Mouse (Mus musculus): ENCODE measurements around the gene Arpc1b. TPM values are rescaled to one million over a fixed set of nuclear protein-coding genes. Genes with fewer than 3 reads are reported as not detected.
A peak's percentile ranks its signal among the peaks of the same experiment; 100 is the strongest.
"Not testable (repeated sequence)": the region's sequence is repeated elsewhere in the genome, so short reads cannot be mapped to it uniquely, and the experiment has no call there.

The Arpc1b gene
- polyA plus RNA-seq, 1 experiment from 2014 or later: 313 TPM

DNA sequence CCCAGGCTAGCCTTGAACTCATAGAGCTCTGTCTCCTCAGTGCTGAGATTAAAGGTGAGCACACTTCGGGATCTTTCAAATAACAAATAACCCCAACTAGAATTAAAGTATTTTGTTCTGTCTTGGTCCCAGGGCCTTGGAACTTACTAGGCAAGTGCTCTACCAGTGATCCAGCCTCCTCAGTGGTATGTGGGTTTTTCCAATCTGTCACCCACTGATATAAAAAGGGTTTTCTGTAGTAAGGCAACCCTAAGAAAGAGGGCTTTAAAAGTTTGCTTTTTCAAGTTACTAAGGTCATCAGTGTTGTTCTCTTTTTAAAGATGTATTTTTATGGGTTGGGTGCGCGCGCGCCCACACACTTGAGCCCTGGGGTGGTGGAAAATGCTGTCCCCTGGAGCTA, 1.7 kb downstream of the Arpc1b start:
- 89% methylated on average over 5 of the region's 5 CpGs for WGBS
- Histone ChIP-seq H3K4me1 (peaks cover 51% of the 10 kb centered on the region), H3K27me3 (no peaks in the 10 kb centered on the region), H3K4me2 (peak overlapping the region; percentile 87), H3K4me3 (replicated peaks) (peak overlapping the region; percentile 16; the same call in 1 of the 2 replicates), H3K9ac (no peak overlapping the region), H3K27ac (peak overlapping the region; percentile 86), H3K9me3 (replicated peaks) (no peaks in the 10 kb centered on the region), H3K36me3 (peaks cover 9% of the 10 kb centered on the region; the same call in 1 of the 2 replicates)
- no peak for ATAC-seq (replicated peaks; ENCODE audit: low FRiP score)

- Histone ChIP-seq H3K27ac (peak overlapping the region; percentile 86), H3K4me3 (replicated peaks) (peak overlapping the region; percentile 16; the same call in 1 of the 2 replicates), H3K27me3 (no peaks in the 10 kb centered on the region), H3K4me2 (peak overlapping the region; percentile 87), H3K36me3 (0 out of 2 replicates have a peak, but pooled peaks cover 3% of the 10 kb centered on the region), H3K9ac (no peak overlapping the region), H3K9me3 (replicated peaks) (no peaks in the 10 kb centered on the region), H3K4me1 (peaks cover 57% of the 10 kb centered on the region)
- WGBS: 26% methylated on average over 4 of the region's 4 CpGs
- ATAC-seq (replicated peaks; ENCODE audit: low FRiP score): peak; percentile 38; the same call in 1 of the 2 replicates
Observed at GRCm38 (mm10) chr5:145116316-145116715, 2.3 kb downstream of the Arpc1b start.

GRCm38 (mm10) chr5:145116916-145117315, 2.9 kb downstream of the Arpc1b start:
- Histone ChIP-seq H3K9ac (no peak overlapping the region), H3K4me2 (peak overlapping the region; percentile 87), H3K9me3 (replicated peaks) (no peaks in the 10 kb centered on the region), H3K36me3 (peaks cover 5% of the 10 kb centered on the region), H3K27ac (peak overlapping the region; percentile 86), H3K27me3 (no peaks in the 10 kb centered on the region), H3K4me3 (replicated peaks) (peak overlapping the region; percentile 16; the same call in 1 of the 2 replicates), H3K4me1 (peaks cover 58% of the 10 kb centered on the region)
- 42% methylated on average over 10 of the region's 10 CpGs for WGBS
- no peak for ATAC-seq (replicated peaks; ENCODE audit: low FRiP score)

DNA sequence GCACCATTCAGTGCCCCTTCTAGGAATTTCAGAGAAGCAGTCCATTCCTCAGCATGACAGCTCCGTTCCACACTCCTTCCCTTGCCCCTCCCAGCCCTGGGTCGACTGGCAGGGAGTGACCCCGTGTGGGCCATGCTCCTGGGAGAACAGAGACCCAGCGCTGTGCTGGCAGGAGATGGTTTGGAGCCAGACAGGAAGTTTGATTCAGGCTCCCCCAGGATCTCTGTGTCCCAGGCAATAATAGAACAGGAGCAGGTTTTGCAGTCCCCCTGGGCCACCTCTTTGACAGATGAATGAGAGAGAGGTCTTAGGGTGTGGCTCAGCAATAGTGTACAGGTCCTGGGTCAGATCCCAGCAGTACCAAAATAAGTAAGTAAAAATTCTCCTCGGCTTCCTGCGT, 4.0 kb downstream of the Arpc1b start:
- Histone ChIP-seq H3K27ac (0 out of 2 replicates have a peak overlapping the region, but pooled peaks have one; percentile 29), H3K9ac (no peak overlapping the region), H3K4me3 (replicated peaks) (no peak overlapping the region), H3K9me3 (replicated peaks) (no peaks in the 10 kb centered on the region), H3K27me3 (no peaks in the 10 kb centered on the region), H3K4me1 (peaks cover 58% of the 10 kb centered on the region), H3K4me2 (no peak overlapping the region), H3K36me3 (peaks cover 15% of the 10 kb centered on the region)
- 44% methylated on average over 6 of the region's 6 CpGs for WGBS
- no peak for ATAC-seq (replicated peaks; ENCODE audit: low FRiP score)

- no peak overlapping the region for H3K4me2 ChIP-seq
- ATAC-seq (replicated peaks; ENCODE audit: low FRiP score): no peak
- no peak overlapping the region for H3K27ac ChIP-seq
- peaks cover 57% of the 10 kb centered on the region for H3K4me1 ChIP-seq
- H3K9me3 ChIP-seq (replicated peaks): no peaks in the 10 kb centered on the region
- 95% methylated on average over 5 of the region's 5 CpGs for WGBS
- H3K36me3 ChIP-seq: peaks cover 20% of the 10 kb centered on the region
- H3K4me3 ChIP-seq (replicated peaks): no peak overlapping the region
- H3K9ac ChIP-seq: no peak overlapping the region
- no peaks in the 10 kb centered on the region for H3K27me3 ChIP-seq
Observed at GRCm38 (mm10) chr5:145118461-145118860, 4.4 kb downstream of the Arpc1b start.

- no peak for ATAC-seq (replicated peaks; ENCODE audit: low FRiP score)
- Histone ChIP-seq H3K4me1 (peaks cover 51% of the 10 kb centered on the region), H3K27ac (no peak overlapping the region), H3K9ac (no peak overlapping the region), H3K4me2 (no peak overlapping the region), H3K36me3 (peaks cover 29% of the 10 kb centered on the region), H3K9me3 (replicated peaks) (no peaks in the 10 kb centered on the region), H3K27me3 (no peaks in the 10 kb centered on the region), H3K4me3 (replicated peaks) (no peak overlapping the region)
- WGBS: 89% methylated on average over 2 of the region's 2 CpGs
Observed at GRCm38 (mm10) chr5:145119385-145119784, 5.4 kb downstream of the Arpc1b start.

- Histone ChIP-seq H3K9me3 (replicated peaks) (no peaks in the 10 kb centered on the region), H3K4me1 (peaks cover 38% of the 10 kb centered on the region), H3K9ac (no peak overlapping the region), H3K4me3 (replicated peaks) (no peak overlapping the region), H3K36me3 (peaks cover 45% of the 10 kb centered on the region), H3K27ac (peak overlapping the region; percentile 41; the same call in 1 of the 2 replicates), H3K27me3 (no peaks in the 10 kb centered on the region), H3K4me2 (no peak overlapping the region)
- WGBS: 34% methylated on average over 7 of the region's 7 CpGs
- ATAC-seq (replicated peaks; ENCODE audit: low FRiP score): no peak
Observed at GRCm38 (mm10) chr5:145120921-145121320, 6.9 kb downstream of the Arpc1b start.

DNA sequence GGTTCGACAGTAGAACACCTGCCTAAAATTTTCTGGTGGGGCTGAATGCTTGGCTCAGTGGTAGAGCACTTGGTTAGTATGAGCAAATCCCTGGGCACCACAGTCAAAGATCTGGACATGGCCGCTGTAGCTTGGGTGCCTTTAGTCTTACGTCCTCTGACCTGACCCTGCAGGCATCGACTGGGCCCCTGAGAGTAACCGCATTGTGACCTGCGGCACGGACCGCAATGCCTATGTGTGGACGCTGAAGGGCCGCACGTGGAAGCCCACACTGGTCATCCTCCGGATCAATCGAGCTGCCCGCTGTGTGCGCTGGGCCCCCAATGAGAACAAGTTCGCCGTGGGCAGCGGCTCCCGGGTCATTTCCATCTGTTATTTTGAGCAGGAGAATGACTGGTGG, 9.4 kb downstream of the Arpc1b start:
- ATAC-seq (replicated peaks; ENCODE audit: low FRiP score): no peak
- peaks cover 69% of the 10 kb centered on the region for H3K36me3 ChIP-seq

DNA sequence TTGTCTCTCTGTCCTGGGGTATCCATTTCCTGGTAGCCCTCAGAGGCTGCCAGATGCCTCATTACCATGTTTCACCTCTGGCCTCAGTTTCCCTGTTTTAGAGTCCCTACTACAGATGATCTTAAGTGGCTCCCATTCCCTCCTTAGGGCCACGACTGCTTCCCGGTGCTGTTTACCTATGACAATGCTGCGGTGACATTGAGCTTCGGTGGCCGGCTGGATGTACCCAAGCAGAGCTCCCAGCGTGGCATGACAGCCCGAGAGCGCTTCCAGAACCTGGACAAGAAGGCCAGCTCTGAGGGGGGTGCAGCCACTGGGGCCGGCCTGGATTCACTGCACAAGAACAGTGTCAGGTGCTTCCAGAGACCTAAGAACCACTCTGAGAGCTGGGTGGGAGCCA, 12.6 kb downstream of the Arpc1b start:
- Histone ChIP-seq H3K4me1 (no peaks in the 10 kb centered on the region), H3K27me3 (no peaks in the 10 kb centered on the region), H3K36me3 (peaks cover 97% of the 10 kb centered on the region), H3K4me2 (no peak overlapping the region), H3K27ac (no peak overlapping the region), H3K9me3 (replicated peaks) (no peaks in the 10 kb centered on the region), H3K9ac (no peak overlapping the region), H3K4me3 (replicated peaks) (no peak overlapping the region)
- WGBS: 95% methylated on average over 9 of the region's 9 CpGs
- ATAC-seq (replicated peaks; ENCODE audit: low FRiP score): no peak

More for the DNA sequence above, 9.4 kb downstream of the Arpc1b start:
- Histone ChIP-seq H3K4me1 (peaks cover 16% of the 10 kb centered on the region), H3K27me3 (no peaks in the 10 kb centered on the region), H3K4me3 (replicated peaks) (no peak overlapping the region), H3K9ac (no peak overlapping the region), H3K27ac (no peak overlapping the region), H3K4me2 (no peak overlapping the region), H3K9me3 (replicated peaks) (no peaks in the 10 kb centered on the region)
- WGBS: 92% methylated on average over 19 of the region's 19 CpGs

DNA sequence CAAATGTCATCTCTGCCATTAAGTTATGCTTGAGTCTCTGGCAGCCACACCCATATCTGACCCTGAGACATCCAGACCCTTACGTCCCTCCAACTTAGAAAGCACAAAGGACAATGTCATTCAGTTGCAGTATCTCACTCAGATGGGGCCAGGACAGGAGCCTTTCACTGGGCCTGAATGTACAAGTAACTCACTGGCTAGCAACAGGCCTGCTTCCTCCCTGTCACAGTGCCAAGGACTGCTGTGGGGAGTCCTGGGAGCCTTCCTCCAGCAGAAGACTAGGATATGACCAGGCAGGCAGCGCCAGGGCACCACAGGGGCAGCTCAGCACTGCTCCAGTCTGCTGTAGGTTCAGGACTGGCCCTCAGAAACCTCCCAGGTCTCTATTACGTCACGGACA, 15.1 kb downstream of the Arpc1b start:
- ATAC-seq (replicated peaks; ENCODE audit: low FRiP score): no peak
- Histone ChIP-seq H3K4me2 (no peak overlapping the region), H3K9me3 (replicated peaks) (no peaks in the 10 kb centered on the region), H3K27me3 (no peaks in the 10 kb centered on the region), H3K27ac (0 out of 2 replicates have a peak overlapping the region, but pooled peaks have one; percentile 27), H3K4me3 (replicated peaks) (no peak overlapping the region), H3K36me3 (peaks cover 99% of the 10 kb centered on the region), H3K4me1 (no peaks in the 10 kb centered on the region), H3K9ac (no peak overlapping the region)
- WGBS: 90% methylated on average over 4 of the region's 4 CpGs

DNA sequence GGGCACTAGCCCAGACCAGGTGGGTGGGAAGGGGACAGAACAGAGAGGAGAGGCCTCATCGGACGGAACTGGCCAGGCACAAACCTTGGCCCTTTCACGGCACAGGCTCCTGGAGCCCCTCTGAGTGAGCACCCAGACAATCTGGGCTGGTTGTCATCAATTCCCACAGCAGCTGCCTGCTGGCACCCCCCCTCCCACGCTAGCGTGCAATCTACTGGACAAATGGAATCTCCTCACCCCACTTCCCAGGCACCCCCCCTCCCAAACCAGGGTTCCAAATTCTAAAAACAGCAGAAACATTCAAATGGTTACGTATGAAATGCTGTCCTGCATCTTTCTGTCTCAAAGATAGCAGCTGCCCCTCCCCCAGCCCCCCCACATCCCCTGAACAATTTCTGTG, 15.8 kb downstream of the Arpc1b start:
- H3K4me1 ChIP-seq; H3K9me3 ChIP-seq (replicated peaks); H3K27ac ChIP-seq; H3K27me3 ChIP-seq; H3K4me2 ChIP-seq; H3K9ac ChIP-seq; ATAC-seq (replicated peaks; ENCODE audit: low FRiP score); H3K4me3 ChIP-seq (replicated peaks): not testable (repeated sequence)
- 86% methylated on average over 4 of the region's 6 CpGs for WGBS
- peaks cover 99% of the 10 kb centered on the region for H3K36me3 ChIP-seq

DNA sequence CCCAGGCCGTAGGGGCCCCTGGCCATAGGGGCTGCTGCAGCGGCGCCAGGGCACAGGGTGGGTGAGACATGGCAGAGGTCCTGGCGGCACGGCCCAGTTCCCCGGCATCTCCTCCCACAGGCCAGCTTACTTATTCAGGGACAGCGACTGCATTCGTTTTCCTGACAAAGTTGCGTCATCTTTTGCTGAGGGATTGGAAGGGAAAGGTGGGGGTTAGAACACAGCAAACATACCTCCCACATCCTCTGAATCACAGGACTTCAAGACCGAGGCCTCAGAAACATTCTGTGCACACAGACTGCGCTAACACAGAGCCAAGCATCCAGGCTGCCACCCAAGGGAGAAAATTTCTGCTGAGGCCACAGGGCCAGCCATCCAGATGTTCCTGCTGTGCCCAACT, 16.2 kb downstream of the Arpc1b start:
- H3K9ac ChIP-seq: no peak overlapping the region
- no peak overlapping the region for H3K4me3 ChIP-seq (replicated peaks)
- H3K9me3 ChIP-seq (replicated peaks): no peaks in the 10 kb centered on the region
- H3K36me3 ChIP-seq: peaks cover 99% of the 10 kb centered on the region
- no peaks in the 10 kb centered on the region for H3K27me3 ChIP-seq
- no peak overlapping the region for H3K4me2 ChIP-seq
- 83% methylated on average over 11 of the region's 11 CpGs for WGBS
- no peak for ATAC-seq (replicated peaks; ENCODE audit: low FRiP score)
- no peaks in the 10 kb centered on the region for H3K4me1 ChIP-seq
- no peak overlapping the region for H3K27ac ChIP-seq

DNA sequence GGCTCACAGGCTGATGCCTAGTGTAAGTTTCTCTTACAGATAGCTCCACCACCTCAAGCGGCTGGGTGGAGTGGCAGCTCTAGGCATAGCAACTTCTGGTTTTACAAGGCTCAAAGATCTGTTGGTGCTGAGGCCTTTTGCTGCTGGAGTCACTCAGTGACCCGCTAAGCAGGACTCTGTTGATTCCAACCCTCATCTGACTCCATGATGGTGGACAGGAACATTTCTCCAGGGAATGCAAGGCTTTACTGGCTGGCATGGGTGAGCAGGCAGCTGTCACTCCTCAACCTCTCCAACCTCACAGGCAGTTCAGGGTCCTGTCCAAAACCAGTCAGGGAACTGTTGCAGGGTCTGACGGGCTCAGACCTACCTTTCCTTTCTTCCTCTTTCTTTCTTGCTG, 17.0 kb downstream of the Arpc1b start:
- Histone ChIP-seq H3K4me2 (no peak overlapping the region), H3K9me3 (replicated peaks) (no peaks in the 10 kb centered on the region), H3K27ac (no peak overlapping the region), H3K36me3 (peaks cover 98% of the 10 kb centered on the region), H3K27me3 (no peaks in the 10 kb centered on the region), H3K4me1 (no peaks in the 10 kb centered on the region), H3K4me3 (replicated peaks) (no peak overlapping the region), H3K9ac (no peak overlapping the region)
- ATAC-seq (replicated peaks; ENCODE audit: low FRiP score): no peak
- 94% methylated on average over 3 of the region's 3 CpGs for WGBS
